Mouse (Mus musculus) thymus, postnatal 0 days (tissue): ENCODE measurements around the gene Tap1. TPM values are rescaled to one million over a fixed set of nuclear protein-coding genes. Genes with fewer than 3 reads are reported as not detected.
A peak's percentile ranks its signal among the peaks of the same experiment; 100 is the strongest.
"Not testable (repeated sequence)": the region's sequence is repeated elsewhere in the genome, so short reads cannot be mapped to it uniquely, and the experiment has no call there.

Experiments used
- DNase-seq: peaks from one replicate; pipeline ENCODE4 v3.0.0-alpha.2; 2015; ENCODE audit warnings: low spot score
- polyA plus RNA-seq: library from polyadenylated mRNA; unstranded; fragments of >200 nt; fragmentation: Nextera tagmentation; extraction: Ambion mirVana; gene quantifications from 2 replicates; pipeline ENCODE4 v1.2.1, GENCODE M21; 2015

The Tap1 gene
- polyA plus RNA-seq, 1 experiment from 2014 or later, result 87.3 TPM

DNA sequence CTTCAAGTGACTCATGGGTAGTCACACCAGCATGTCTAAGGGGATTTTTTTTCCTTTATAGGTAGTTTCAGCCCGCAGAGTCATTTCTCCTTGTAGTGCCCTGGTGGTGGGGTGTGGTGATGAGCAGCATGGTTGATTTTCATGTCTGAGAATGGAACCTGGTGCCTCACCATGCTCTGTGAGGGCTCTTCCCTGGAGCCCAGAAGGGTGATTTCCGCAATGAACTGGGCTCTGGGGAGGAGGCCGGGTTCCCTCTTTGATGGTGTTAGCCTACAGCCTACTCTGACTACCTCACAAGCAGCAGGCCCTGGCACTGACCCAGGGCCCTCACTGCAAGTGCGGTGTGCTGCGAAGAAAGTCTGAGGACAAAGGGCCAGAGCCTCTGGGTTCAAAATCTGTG, 16.1 kb downstream of the Tap1 start, which contains the start of gene Tap2:
Tap2 (plus strand) TSS at position 84 of the 400 bp plus-strand sequence.
- no peak for DNase-seq

DNA sequence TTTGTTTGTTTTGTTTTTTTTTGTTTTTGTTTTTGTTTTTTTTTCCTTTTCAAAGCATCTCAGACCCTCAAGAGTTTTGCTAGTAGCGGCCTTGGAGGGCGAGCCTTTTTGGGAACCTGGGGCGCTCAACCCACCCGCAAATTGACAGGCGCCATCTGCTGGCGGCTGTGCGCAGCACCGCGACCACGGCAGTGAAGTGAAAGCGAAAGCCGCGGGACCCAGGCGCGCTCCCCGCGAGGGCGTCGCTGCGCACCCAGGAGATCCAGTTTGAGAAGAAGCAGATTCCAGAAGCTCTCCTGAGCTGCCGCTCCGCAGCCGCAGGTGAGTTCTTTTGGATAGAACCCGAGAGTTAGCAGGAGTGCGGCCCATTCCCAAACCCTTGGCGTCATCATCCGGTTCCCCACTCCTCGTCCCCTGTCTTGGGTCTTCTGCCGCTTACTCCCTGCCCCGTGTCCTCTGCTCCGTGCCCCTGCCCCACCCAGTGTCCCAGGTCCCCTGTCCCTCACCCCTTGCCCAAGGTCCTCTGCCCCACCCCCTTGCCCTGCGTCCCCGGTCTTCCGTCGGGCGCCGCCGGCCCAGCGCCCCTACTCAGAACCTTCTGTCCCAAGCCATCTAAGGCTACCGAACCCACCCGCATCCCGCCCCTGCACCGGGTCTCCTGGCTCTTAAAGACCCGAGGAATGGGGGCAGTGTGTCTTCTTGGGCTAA, 17.1 kb downstream of the Tap1 start:
- peak; percentile 92 for DNase-seq

DNA sequence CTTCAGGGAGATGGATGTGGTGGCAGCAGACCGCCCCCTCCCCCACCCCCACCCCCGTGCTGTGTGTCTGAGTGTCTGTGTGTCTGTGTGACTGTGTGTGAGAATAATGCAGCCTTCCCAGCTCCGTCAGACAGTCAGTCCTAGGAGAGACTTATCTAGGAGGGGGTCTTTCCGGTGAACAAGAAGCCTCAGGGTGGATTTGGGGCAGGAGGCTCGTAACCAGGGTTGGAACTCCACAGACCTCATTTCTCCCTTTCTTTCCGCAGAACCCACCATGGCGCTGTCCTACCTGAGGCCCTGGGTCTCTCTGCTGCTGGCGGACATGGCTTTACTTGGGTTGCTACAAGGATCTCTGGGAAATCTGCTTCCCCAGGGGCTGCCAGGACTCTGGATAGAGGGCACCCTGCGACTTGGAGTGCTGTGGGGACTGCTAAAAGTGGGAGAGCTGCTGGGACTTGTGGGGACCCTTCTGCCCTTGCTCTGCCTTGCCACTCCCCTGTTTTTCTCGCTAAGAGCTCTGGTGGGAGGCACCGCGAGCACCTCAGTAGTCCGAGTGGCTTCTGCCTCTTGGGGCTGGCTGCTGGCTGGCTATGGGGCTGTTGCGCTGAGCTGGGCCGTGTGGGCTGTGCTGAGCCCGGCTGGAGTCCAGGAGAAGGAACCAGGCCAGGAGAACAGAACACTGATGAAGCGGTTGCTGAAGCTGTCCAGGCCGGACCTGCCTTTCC, 17.8 kb downstream of the Tap1 start:
- peak; percentile 59 for DNase-seq

- peak; percentile 72 for DNase-seq
Measured at GRCm38 (mm10) chr17:34205746-34206176, 18.4 kb downstream of the Tap1 start.

GRCm38 (mm10) chr17:34206731-34207130, 19.4 kb downstream of the Tap1 start:
- no peak for DNase-seq

DNA sequence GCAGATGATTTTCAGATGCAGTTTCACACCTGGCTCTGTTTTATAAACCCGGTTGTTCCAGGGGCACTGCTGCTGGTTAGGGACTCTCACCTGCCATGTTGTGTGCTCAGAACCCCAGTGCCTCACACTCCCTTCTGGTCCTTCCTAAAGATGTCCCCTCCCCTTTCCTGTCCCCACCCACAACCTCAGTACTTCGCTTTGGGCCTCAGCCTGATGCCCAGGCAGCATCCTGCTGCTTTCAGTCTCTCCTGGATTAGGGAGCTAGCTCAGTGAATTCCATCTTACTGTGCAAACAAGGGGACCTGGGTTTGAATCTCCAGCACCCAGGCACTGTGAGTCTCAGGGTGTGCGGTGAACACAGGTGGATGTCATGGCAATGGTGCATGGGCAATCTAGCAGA, 20.1 kb downstream of the Tap1 start:
- peak; percentile 50 for DNase-seq

DNA sequence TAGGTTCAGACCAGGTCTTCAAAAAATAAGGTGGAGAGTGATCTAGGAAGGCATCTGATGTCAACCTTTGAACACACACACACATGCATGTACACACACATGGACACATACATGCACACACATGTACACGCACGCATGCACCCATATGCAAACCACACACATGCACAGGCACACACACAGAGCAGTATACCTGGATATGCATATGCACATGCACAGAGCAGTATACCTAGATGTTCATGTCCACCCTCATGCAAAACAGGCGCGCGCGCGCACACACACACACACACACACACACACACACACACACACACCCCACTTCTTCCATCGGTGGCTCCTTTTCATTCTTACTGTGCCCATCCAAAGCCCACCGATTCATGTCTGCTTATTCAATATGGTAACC, 20.5 kb downstream of the Tap1 start:
- DNase-seq, result no peak

GRCm38 (mm10) chr17:34208421-34208820, 21.1 kb downstream of the Tap1 start:
- no peak for DNase-seq

- no peak for DNase-seq
Measured at GRCm38 (mm10) chr17:34209680-34210079, 22.3 kb downstream of the Tap1 start.

GRCm38 (mm10) chr17:34210599-34210998, 23.2 kb downstream of the Tap1 start:
- peak; percentile 82 for DNase-seq

DNA sequence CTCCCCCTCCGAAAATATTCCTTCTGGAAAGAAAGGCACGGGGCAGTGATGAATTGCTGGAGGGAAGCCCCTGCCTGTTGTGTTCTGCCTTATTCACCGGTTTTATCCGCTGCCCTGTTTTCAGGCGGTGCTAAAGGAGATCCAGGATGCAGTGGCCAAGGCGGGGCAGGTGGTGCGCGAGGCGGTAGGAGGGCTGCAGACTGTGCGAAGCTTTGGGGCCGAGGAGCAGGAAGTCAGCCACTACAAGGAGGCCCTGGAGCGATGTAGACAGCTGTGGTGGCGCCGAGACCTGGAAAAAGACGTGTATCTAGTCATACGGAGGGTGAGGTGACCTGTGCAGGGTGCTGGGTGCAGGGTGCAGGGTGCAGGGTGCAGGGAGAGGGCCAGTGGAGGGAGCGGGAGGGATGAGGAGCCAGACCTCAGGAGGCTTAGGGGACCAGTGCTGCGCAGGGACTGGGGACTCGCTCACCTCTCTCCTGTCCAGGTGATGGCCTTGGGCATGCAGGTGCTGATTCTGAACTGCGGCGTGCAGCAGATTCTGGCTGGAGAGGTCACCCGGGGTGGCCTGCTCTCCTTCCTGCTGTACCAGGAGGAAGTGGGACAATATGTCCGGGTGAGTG, 24.5 kb downstream of the Tap1 start:
- DNase-seq, result peak; percentile 83

GRCm38 (mm10) chr17:34213936-34214335, 26.6 kb downstream of the Tap1 start:
- DNase-seq, result no peak

DNA sequence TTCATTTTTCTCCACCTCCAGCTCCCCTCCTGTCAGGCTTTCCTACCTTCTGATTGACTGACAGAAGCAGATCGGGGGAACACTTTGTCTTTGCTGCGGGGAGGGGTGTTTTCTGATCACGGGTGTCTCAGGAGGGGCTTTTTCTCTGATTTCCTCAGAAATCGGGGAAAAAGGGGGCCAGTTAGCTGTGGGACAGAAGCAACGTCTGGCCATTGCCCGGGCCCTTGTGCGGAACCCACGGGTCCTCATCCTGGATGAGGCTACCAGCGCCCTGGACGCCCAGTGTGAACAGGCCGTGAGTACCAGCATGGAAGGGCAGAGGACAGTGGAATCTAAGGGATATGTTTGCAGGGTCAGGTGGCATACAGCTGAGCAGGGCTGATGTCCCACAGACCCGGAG, 27.8 kb downstream of the Tap1 start:
- no peak for DNase-seq

GRCm38 (mm10) chr17:34217216-34217928, 30.0 kb downstream of the Tap1 start:
- DNase-seq, result no peak

DNA sequence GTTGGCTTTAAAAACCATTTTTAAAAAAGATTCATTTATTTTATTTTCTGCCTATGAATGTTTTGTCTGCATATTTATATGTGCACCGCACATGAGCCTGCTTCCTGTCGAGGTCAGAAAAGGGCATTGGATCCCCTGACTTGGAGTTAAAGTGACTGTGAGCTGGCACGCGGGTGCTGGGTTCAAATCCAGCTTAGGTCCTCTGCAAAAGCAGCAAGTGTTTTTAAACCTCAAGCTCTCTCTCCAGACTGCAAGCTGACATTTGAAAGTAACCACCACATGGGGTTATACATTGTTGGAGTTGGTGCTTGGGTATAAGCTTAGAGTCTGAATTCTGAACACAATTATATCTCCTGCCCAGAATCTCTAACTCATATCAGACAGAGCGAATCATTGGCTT, 30.6 kb downstream of the Tap1 start:
- no peak for DNase-seq

DNA sequence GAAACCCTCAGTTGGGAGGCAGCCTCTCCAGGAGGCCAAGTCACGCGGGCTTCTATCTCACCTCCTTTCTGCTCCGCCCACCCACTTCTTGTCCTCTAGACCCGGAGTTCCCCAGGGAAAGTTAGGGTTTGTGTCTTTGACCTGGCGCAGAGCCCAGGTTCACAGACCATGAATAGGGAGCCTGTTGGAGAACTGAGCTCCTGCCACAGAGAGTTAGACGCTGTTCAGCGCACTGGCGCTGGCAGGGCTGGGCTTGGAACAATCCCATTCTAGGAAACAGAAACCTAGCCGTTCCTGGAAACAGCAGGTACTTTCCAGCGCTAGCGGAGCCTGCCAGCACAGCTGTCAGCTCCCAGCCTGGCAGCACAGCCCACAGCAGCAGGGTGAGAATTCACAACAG, 31.3 kb downstream of the Tap1 start:
- no peak for DNase-seq

GRCm38 (mm10) chr17:34219096-34219495, 31.7 kb downstream of the Tap1 start:
- DNase-seq, result peak; percentile 68

DNA sequence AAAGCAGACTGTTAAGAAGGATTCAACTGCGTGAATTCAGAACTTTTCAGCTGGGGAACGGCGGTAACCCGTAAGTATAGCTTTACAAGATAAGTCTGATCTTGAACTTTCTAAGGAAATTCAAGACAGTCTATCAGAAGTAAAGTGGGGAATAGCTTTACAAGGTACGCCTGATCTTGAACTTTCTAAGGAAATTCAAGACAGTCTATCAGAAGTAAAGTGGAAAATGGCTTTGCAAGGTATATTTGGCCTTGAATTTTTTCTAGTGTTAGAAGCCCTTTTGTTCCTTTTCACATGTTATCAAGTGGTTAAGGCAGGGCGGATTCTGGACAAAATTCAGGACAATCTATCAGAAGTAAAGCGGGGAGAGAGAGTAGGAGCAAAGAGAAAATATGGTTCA, 32.4 kb downstream of the Tap1 start:
- not testable (repeated sequence) for DNase-seq

GRCm38 (mm10) chr17:34220401-34220800, 33.0 kb downstream of the Tap1 start:
- DNase-seq, result not testable (repeated sequence)

- no peak for DNase-seq
Measured at GRCm38 (mm10) chr17:34224816-34225215, 37.5 kb downstream of the Tap1 start.

- DNase-seq, result no peak
Measured at GRCm38 (mm10) chr17:34225426-34225825, 38.1 kb downstream of the Tap1 start.

- DNase-seq, result not testable (repeated sequence)
Measured at GRCm38 (mm10) chr17:34225911-34226310, 38.6 kb downstream of the Tap1 start.
